13 mouse cellular contexts compared by ENCODE assay signal in the genomic region with DNA sequence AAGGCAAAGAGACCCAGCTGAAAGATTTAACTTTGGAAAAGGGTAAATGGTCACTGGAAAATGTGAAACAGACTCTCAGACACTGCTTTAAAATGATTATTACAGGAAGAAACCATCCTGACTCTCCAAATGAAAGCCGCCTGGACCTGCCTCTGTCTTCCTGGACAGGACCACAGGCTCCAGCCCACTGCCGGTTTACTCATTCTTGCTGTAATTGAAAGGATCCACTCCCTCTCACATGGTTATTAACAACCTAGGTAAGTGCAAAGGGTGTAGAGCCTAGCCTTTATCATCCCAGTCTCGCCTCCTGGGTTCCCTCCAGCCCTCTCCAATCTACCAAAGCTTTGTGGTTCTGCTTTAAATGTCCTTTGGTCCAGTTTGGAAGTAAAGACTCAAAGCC. TPM values are rescaled to one million over a fixed set of nuclear protein-coding genes. Genes with fewer than 3 reads are reported as not detected.
DNase-seq lines count a peak whose midpoint lies in the region; ATAC-seq and TF ChIP-seq lines count a peak whose summit lies in the region.
"Had no signal": no experiment of that assay in that cellular context is flagged by ENCODE, and none has a peak within 500 bp of the region (broad histone marks: within the 10 kb centered on the region; RNA-seq: fewer than 3 reads in every experiment).

No protein-coding gene starts in this region.

- peak overlapping the region; percentile 100 for H3K27ac ChIP-seq in gastrocnemius, adult 2 months
- H3K27ac ChIP-seq in lung, embryonic 14.5 days (ENCODE audit: low read depth) = no peak overlapping the region
- peak overlapping the region; percentile 16; the same call in 1 of the 2 replicates for H3K27ac ChIP-seq in limb, embryonic 11.5 days (replicated peaks; ENCODE audit: low read depth, low read length)
- H3K27ac ChIP-seq in stomach, embryonic 15.5 days = peak overlapping the region; percentile 41; the same call in 1 of the 2 replicates
- H3K27ac ChIP-seq: forebrain, embryonic 15.5 days had no signal

- peak overlapping the region; percentile 84 for H3K4me2 ChIP-seq in lung, embryonic 14.5 days
- H3K4me2 ChIP-seq in limb, embryonic 11.5 days (ENCODE audit: low read depth, severe bottlenecking) = peak overlapping the region; percentile 10; the same call in 1 of the 2 replicates
- peak overlapping the region; percentile 59 for H3K4me2 ChIP-seq in stomach, embryonic 15.5 days
- H3K4me2 ChIP-seq: forebrain, embryonic 15.5 days had no signal

- intact Hi-C loops in gastrocnemius, adult 2 months (cut with DNase I) = loop anchor here (5.0 to 10.0 kb wide), 2 partner anchors 74 to 89 kb away; no protein-coding TSS in a partner anchor

- peaks cover 21% of the 10 kb centered on the region for H3K4me1 ChIP-seq in lung, embryonic 14.5 days (ENCODE audit: insufficient read depth)
- H3K4me1 ChIP-seq in limb, embryonic 11.5 days (ENCODE audit: control insufficient read depth, insufficient read depth, low read length) = peaks cover 15% of the 10 kb centered on the region
- peaks cover 23% of the 10 kb centered on the region for H3K4me1 ChIP-seq in stomach, embryonic 15.5 days

- H3K27me3 ChIP-seq in lung, embryonic 14.5 days (ENCODE audit: insufficient read depth, low read length) = no peaks in the 10 kb centered on the region
- H3K27me3 ChIP-seq in limb, embryonic 11.5 days (ENCODE audit: control insufficient read depth, insufficient read depth, low read length) = no peaks in the 10 kb centered on the region
- H3K27me3 ChIP-seq in stomach, embryonic 15.5 days (replicated peaks) = no peaks in the 10 kb centered on the region
- H3K27me3 ChIP-seq: forebrain, embryonic 15.5 days; Patski had no signal

- peaks cover 4% of the 10 kb centered on the region; the same call in 1 of the 2 replicates for H3K36me3 ChIP-seq in lung, embryonic 14.5 days (ENCODE audit: insufficient read depth)
- no peaks in the 10 kb centered on the region for H3K36me3 ChIP-seq in limb, embryonic 11.5 days (ENCODE audit: control insufficient read depth, insufficient read depth, low read length)
- H3K36me3 ChIP-seq in stomach, embryonic 15.5 days = no peaks in the 10 kb centered on the region
- H3K36me3 ChIP-seq: forebrain, embryonic 15.5 days had no signal

- peak overlapping the region; percentile 75 for H3K4me3 ChIP-seq in gastrocnemius, adult 2 months
- H3K4me3 ChIP-seq in lung, embryonic 14.5 days (ENCODE audit: low read depth, low read length) = 0 out of 2 replicates have a peak overlapping the region, but pooled peaks have one; percentile 10
- no peak overlapping the region for H3K4me3 ChIP-seq in limb, embryonic 11.5 days (ENCODE audit: low read depth, low read length)
- peak overlapping the region; percentile 79 for H3K4me3 ChIP-seq in stomach, embryonic 15.5 days (replicated peaks)
- H3K4me3 ChIP-seq: forebrain, embryonic 15.5 days had no signal

- ATAC-seq in lung, embryonic 14.5 days (ENCODE audit: insufficient read depth) = no peak
- no peak for ATAC-seq in limb, embryonic 11.5 days (ENCODE audit: insufficient number of reproducible peaks, low FRiP score, low TSS enrichment, low read depth)
- ATAC-seq in stomach, embryonic 15.5 days (ENCODE audit: insufficient read depth, low FRiP score, low read depth) = no peak
- ATAC-seq: forebrain, embryonic 15.5 days; Patski had no signal

- no peak for TF ChIP-seq CTCF in gastrocnemius, adult 2 months (IDR thresholded peaks at IDR 0.05)
- TF ChIP-seq CTCF in lung, embryonic 14.5 days (IDR thresholded peaks at IDR 0.05; ENCODE audit: low read depth) = no peak

- H3K9me3 ChIP-seq in lung, embryonic 14.5 days (ENCODE audit: low read depth, low read length) = no peaks in the 10 kb centered on the region
- H3K9me3 ChIP-seq in limb, embryonic 11.5 days (ENCODE audit: control insufficient read depth, low read length) = no peaks in the 10 kb centered on the region
- H3K9me3 ChIP-seq in stomach, embryonic 15.5 days = no peaks in the 10 kb centered on the region
- H3K9me3 ChIP-seq: forebrain, embryonic 15.5 days had no signal

- no peak overlapping the region for H3K9ac ChIP-seq in lung, embryonic 14.5 days
- H3K9ac ChIP-seq in limb, embryonic 11.5 days (ENCODE audit: low read length) = no peak overlapping the region
- H3K9ac ChIP-seq in stomach, embryonic 15.5 days = peak overlapping the region; percentile 14; the same call in 1 of the 2 replicates
- H3K9ac ChIP-seq: forebrain, embryonic 15.5 days had no signal

- WGBS in lung, embryonic 14.5 days = 68% methylated on average over 3 of the region's 3 CpGs
- WGBS in limb, embryonic 11.5 days = 59% methylated on average over 3 of the region's 3 CpGs
- WGBS in stomach, embryonic 15.5 days = 61% methylated on average over 3 of the region's 3 CpGs

- no peak for DNase-seq in gastrocnemius, adult 2 months
- no peak for DNase-seq in gastrocnemius, postnatal 10 days
- no peak for DNase-seq in lung, embryonic 14.5 days
- DNase-seq in lung, postnatal 25 days (ENCODE audit: low spot score) = no peak
- no peak for DNase-seq in limb, embryonic 11.5 days (ENCODE audit: low spot score)
- DNase-seq in testis, postnatal 10 days (ENCODE audit: low spot score) = no peak
- DNase-seq in adrenal gland, postnatal 10 days = no peak
- DNase-seq: B cell, adult 2 months; cerebellum, postnatal 36 days; lung, postnatal 10 days had no signal

RNA-seq across cellular contexts. Expression of a gene that starts 3.2 kb away (rescaled TPM):
- 10 to 100 TPM; 32.9 to 41.0 TPM for total RNA-seq in gastrocnemius, adult 2 months (2021)
- total RNA-seq in gastrocnemius, postnatal 10 days (2021) = 10 to 100 TPM; 28.4 to 33.3 TPM
- 73.9 and 84.5 TPM in 2 replicates for polyA plus RNA-seq in lung, embryonic 14.5 days (2014; fragmentation: Nextera tagmentation; extraction: Ambion mirVana)
- polyA plus RNA-seq in limb, embryonic 11.5 days (2014; fragmentation: Nextera tagmentation; extraction: Ambion mirVana) = 42.1 and 45.3 TPM in 2 replicates
- polyA plus RNA-seq in stomach, embryonic 15.5 days (2015; fragmentation: Nextera tagmentation; extraction: Ambion mirVana) = 93.9 and 97.4 TPM in 2 replicates
- total RNA-seq in adrenal gland, postnatal 10 days (2021) = 10 to 100 TPM; 79.2 to 94.0 TPM

RNA-seq across cellular contexts. Expression of a gene that starts 42.1 kb away (rescaled TPM):
- total RNA-seq in gastrocnemius, adult 2 months (2021) = 100 to 1,000 TPM; 123 to 144 TPM
- total RNA-seq in gastrocnemius, postnatal 10 days (2021) = 100 to 1,000 TPM; 280 to 305 TPM
- 302 and 305 TPM in 2 replicates for polyA plus RNA-seq in lung, embryonic 14.5 days (2014; fragmentation: Nextera tagmentation; extraction: Ambion mirVana)
- polyA plus RNA-seq in limb, embryonic 11.5 days (2014; fragmentation: Nextera tagmentation; extraction: Ambion mirVana) = 326 and 364 TPM in 2 replicates
- 241 and 344 TPM in 2 replicates for polyA plus RNA-seq in stomach, embryonic 15.5 days (2015; fragmentation: Nextera tagmentation; extraction: Ambion mirVana)
- total RNA-seq in adrenal gland, postnatal 10 days (2021) = 100 to 1,000 TPM; 358 to 456 TPM

Comparison
In these comparisons a context has a peak if more than half of its experiments do, and no peak if none do; other contexts are left out.
1. H3K4me2 ChIP-seq: peak in every context shown above with its lines; median percentile 84 in lung, embryonic 14.5 days; 59 in stomach, embryonic 15.5 days; 10 in limb, embryonic 11.5 days.